Mouse (Mus musculus) heart, embryonic 12.5 days (tissue): ENCODE data around the gene Adarb2. TPM values are rescaled to one million over a fixed set of nuclear protein-coding genes. Genes with fewer than 3 reads are reported as not detected.

Source experiments
- ATAC-seq: fragments of 200-750 bp; cut with Nextera tagmentation; 2 replicates; pipeline ENCODE4 v1.8.0; 2017; ENCODE audit warnings: moderate TSS enrichment, moderate library complexity; ENCODE audit not compliant: insufficient number of reproducible peaks, low FRiP score
- H3K27ac ChIP-seq: fragments of 300-500 bp; sonication (generic); 2 replicates; pipeline ENCODE4 v1.5.1; 2016; ENCODE audit warnings: mild to moderate bottlenecking, moderate library complexity; ENCODE audit not compliant: poor library complexity, severe bottlenecking
- H3K27me3 ChIP-seq: fragments of 300-500 bp; sonication (generic); replicated peaks from 2 replicates; pipeline ENCODE4 v1.6.1; 2016; ENCODE audit warnings: mild to moderate bottlenecking, moderate library complexity
- H3K36me3 ChIP-seq: fragments of 300-500 bp; sonication (generic); 2 replicates; pipeline ENCODE4 v1.6.1; 2016; ENCODE audit warnings: mild to moderate bottlenecking, moderate library complexity
- H3K4me1 ChIP-seq: fragments of 300-500 bp; sonication (generic); replicated peaks from 2 replicates; pipeline ENCODE4 v1.6.1; 2016; ENCODE audit warnings: mild to moderate bottlenecking
- H3K4me2 ChIP-seq: fragments of 300-500 bp; sonication (generic); 2 replicates; pipeline ENCODE4 v1.6.1; 2016; ENCODE audit warnings: mild to moderate bottlenecking, moderate library complexity
- H3K4me3 ChIP-seq: fragments of 300-500 bp; sonication (generic); 2 replicates; pipeline ENCODE4 v1.5.1; 2016; ENCODE audit warnings: mild to moderate bottlenecking
- H3K9ac ChIP-seq: fragments of 300-500 bp; sonication (generic); 2 replicates; pipeline ENCODE4 v1.6.1; 2016; ENCODE audit warnings: mild to moderate bottlenecking, moderate library complexity
- H3K9me3 ChIP-seq: fragments of 300-500 bp; sonication (generic); replicated peaks from 2 replicates; pipeline ENCODE4 v1.6.1; 2016; ENCODE audit warnings: mild to moderate bottlenecking, moderate library complexity
- WGBS: fragments of 180-500 bp; shearing (Covaris S2); methylation state at CpG from one replicate; pipeline ENCODE4 v1.1.7; 2016; 5-methylcytosine and 5-hydroxymethylcytosine counted together
- polyA plus RNA-seq: library from polyadenylated mRNA; unstranded; fragments of >200 nt; fragmentation: Nextera tagmentation; extraction: Ambion mirVana; gene quantifications from 2 replicates; pipeline ENCODE4 v1.2.1, GENCODE M21; 2016

Gene Adarb2
- polyA plus RNA-seq, 1 experiment from 2014 or later: 0.17 TPM

GRCm38 (mm10) chr13:8511069-8511817 lies 308.6 kb downstream of the Adarb2 start:
- Histone ChIP-seq H3K4me2 (no peak overlapping the region), H3K4me3 (no peak overlapping the region), H3K36me3 (no peaks in the 10 kb centered on the region), H3K9me3 (no peaks in the 10 kb centered on the region), H3K9ac (no peak overlapping the region), H3K27ac (no peak overlapping the region), H3K27me3 (no peaks in the 10 kb centered on the region), H3K4me1 (no peaks in the 10 kb centered on the region)
- ATAC-seq: no peak
- WGBS: 60% methylated on average over 7 of the region's 7 CpGs

- no peaks in the 10 kb centered on the region for H3K4me1 ChIP-seq
- 0 out of 2 replicates have a peak, but pooled peaks cover under 1% of the 10 kb centered on the region for H3K9me3 ChIP-seq
- no peaks in the 10 kb centered on the region for H3K27me3 ChIP-seq
- H3K4me2 ChIP-seq: no peak overlapping the region
- no peak for ATAC-seq
- 61% methylated on average over 4 of the region's 4 CpGs for WGBS
- no peak overlapping the region for H3K27ac ChIP-seq
- no peaks in the 10 kb centered on the region for H3K36me3 ChIP-seq
- H3K9ac ChIP-seq: no peak overlapping the region
- H3K4me3 ChIP-seq: no peak overlapping the region
Observed at GRCm38 (mm10) chr13:8515979-8516715, 313.5 kb downstream of the Adarb2 start.

GRCm38 (mm10) chr13:8519204-8519603 lies 316.5 kb downstream of the Adarb2 start:
- Histone ChIP-seq H3K4me3 (no peak overlapping the region), H3K27me3 (no peaks in the 10 kb centered on the region), H3K4me1 (no peaks in the 10 kb centered on the region), H3K9ac (no peak overlapping the region), H3K27ac (no peak overlapping the region), H3K9me3 (0 out of 2 replicates have a peak, but pooled peaks cover 4% of the 10 kb centered on the region), H3K36me3 (no peaks in the 10 kb centered on the region), H3K4me2 (no peak overlapping the region)
- ATAC-seq: no peak
- 79% methylated on average over 5 of the region's 5 CpGs for WGBS

GRCm38 (mm10) chr13:8525748-8526631 lies 323.3 kb downstream of the Adarb2 start:
- ATAC-seq: no peak
- Histone ChIP-seq H3K27me3 (no peaks in the 10 kb centered on the region), H3K27ac (no peak overlapping the region), H3K4me2 (no peak overlapping the region), H3K9ac (no peak overlapping the region), H3K4me1 (no peaks in the 10 kb centered on the region), H3K4me3 (no peak overlapping the region), H3K36me3 (no peaks in the 10 kb centered on the region), H3K9me3 (0 out of 2 replicates have a peak, but pooled peaks cover 4% of the 10 kb centered on the region)
- 82% methylated on average over 9 of the region's 9 CpGs for WGBS

GRCm38 (mm10) chr13:8534265-8535113 lies 331.8 kb downstream of the Adarb2 start:
- Histone ChIP-seq H3K4me3 (no peak overlapping the region), H3K4me2 (no peak overlapping the region), H3K27me3 (no peaks in the 10 kb centered on the region), H3K4me1 (0 out of 2 replicates have a peak, but pooled peaks cover 3% of the 10 kb centered on the region), H3K9me3 (no peaks in the 10 kb centered on the region), H3K36me3 (no peaks in the 10 kb centered on the region), H3K9ac (no peak overlapping the region), H3K27ac (no peak overlapping the region)
- ATAC-seq: no peak
- 56% methylated on average over 9 of the region's 9 CpGs for WGBS

GRCm38 (mm10) chr13:8538481-8538880 lies 335.8 kb downstream of the Adarb2 start:
- ATAC-seq: no peak
- 85% methylated on average over 2 of the region's 2 CpGs for WGBS
- H3K27ac ChIP-seq: no peak overlapping the region

GRCm38 (mm10) chr13:8538896-8539295 lies 336.2 kb downstream of the Adarb2 start:
- no peak overlapping the region for H3K9ac ChIP-seq
- no peak overlapping the region for H3K4me3 ChIP-seq
- WGBS: 81% methylated on average over 10 of the region's 10 CpGs
- H3K9me3 ChIP-seq: no peaks in the 10 kb centered on the region
- H3K4me1 ChIP-seq: 0 out of 2 replicates have a peak, but pooled peaks cover 3% of the 10 kb centered on the region
- no peak overlapping the region for H3K4me2 ChIP-seq
- no peaks in the 10 kb centered on the region for H3K27me3 ChIP-seq
- no peak for ATAC-seq
- no peak overlapping the region for H3K27ac ChIP-seq
- H3K36me3 ChIP-seq: no peaks in the 10 kb centered on the region

More at GRCm38 (mm10) chr13:8538481-8538880, 335.8 kb downstream of the Adarb2 start:
- Histone ChIP-seq H3K36me3 (no peaks in the 10 kb centered on the region), H3K27me3 (no peaks in the 10 kb centered on the region), H3K4me2 (no peak overlapping the region), H3K9ac (no peak overlapping the region), H3K4me1 (0 out of 2 replicates have a peak, but pooled peaks cover 3% of the 10 kb centered on the region), H3K4me3 (no peak overlapping the region), H3K9me3 (no peaks in the 10 kb centered on the region)

GRCm38 (mm10) chr13:8542684-8543083 lies 340.0 kb downstream of the Adarb2 start:
- H3K4me1 ChIP-seq: no peaks in the 10 kb centered on the region
- no peak overlapping the region for H3K4me3 ChIP-seq
- H3K27me3 ChIP-seq: no peaks in the 10 kb centered on the region
- ATAC-seq: no peak
- no peaks in the 10 kb centered on the region for H3K36me3 ChIP-seq
- H3K27ac ChIP-seq: no peak overlapping the region
- 74% methylated on average over 2 of the region's 2 CpGs for WGBS
- H3K9ac ChIP-seq: no peak overlapping the region
- H3K4me2 ChIP-seq: no peak overlapping the region
- H3K9me3 ChIP-seq: no peaks in the 10 kb centered on the region

- no peak for ATAC-seq
- no peak overlapping the region for H3K27ac ChIP-seq
- 75% methylated on average over 2 of the region's 2 CpGs for WGBS
Observed at GRCm38 (mm10) chr13:8552242-8552641, 349.6 kb downstream of the Adarb2 start.

GRCm38 (mm10) chr13:8557784-8558183 lies 355.1 kb downstream of the Adarb2 start:
- Histone ChIP-seq H3K9me3 (peaks cover 4% of the 10 kb centered on the region; the same call in 1 of the 2 replicates), H3K27me3 (no peaks in the 10 kb centered on the region), H3K9ac (no peak overlapping the region), H3K4me3 (no peak overlapping the region), H3K4me1 (no peaks in the 10 kb centered on the region), H3K27ac (no peak overlapping the region), H3K36me3 (no peaks in the 10 kb centered on the region), H3K4me2 (no peak overlapping the region)
- no peak for ATAC-seq
- WGBS: 76% methylated on average over 4 of the region's 4 CpGs

More at GRCm38 (mm10) chr13:8552242-8552641, 349.6 kb downstream of the Adarb2 start:
- Histone ChIP-seq H3K36me3 (no peaks in the 10 kb centered on the region), H3K4me2 (no peak overlapping the region), H3K4me1 (no peaks in the 10 kb centered on the region), H3K9me3 (no peaks in the 10 kb centered on the region; the same call in 1 of the 2 replicates), H3K27me3 (no peaks in the 10 kb centered on the region), H3K4me3 (no peak overlapping the region), H3K9ac (no peak overlapping the region)
